Mouse (Mus musculus) neural tube, embryonic 13.5 days (tissue): ENCODE data around the gene Tmem91. TPM values are rescaled to one million over a fixed set of nuclear protein-coding genes. Genes with fewer than 3 reads are reported as not detected.

Experiments
- polyA plus RNA-seq: library from polyadenylated mRNA; unstranded; fragments of >200 nt; fragmentation: Nextera tagmentation; extraction: Ambion mirVana; gene quantifications from 2 replicates; pipeline ENCODE4 v1.2.1, GENCODE M21; 2015

Gene Tmem91
- polyA plus RNA-seq, 1 experiment from 2014 or later: 14.3 TPM

Other genes starting within 250 kb of the Tmem91 start
- 1.5 and 2.2 TPM in 2 replicates for gene Ceacam1, start 197.6 kb downstream of the Tmem91 start, polyA plus RNA-seq
- 0.14 TPM in 1 of 2 replicates, not detected in the other for gene Ceacam2, start 135.3 kb downstream of the Tmem91 start, polyA plus RNA-seq
- not detected in 2 replicates for gene Erich4, start 59.3 kb downstream of the Tmem91 start, polyA plus RNA-seq
- 35.3 and 42.2 TPM in 2 replicates for gene Dmac2, start 55.8 kb downstream of the Tmem91 start, polyA plus RNA-seq
- 2.9 and 6.3 TPM in 2 replicates for gene B3gnt8, start 48.5 kb downstream of the Tmem91 start, polyA plus RNA-seq
- 45.9 and 50.7 TPM in 2 replicates for gene Bckdha, start 16.2 kb downstream of the Tmem91 start, polyA plus RNA-seq
- gene Exosc5, start 16.0 kb downstream of the Tmem91 start, polyA plus RNA-seq: 41.8 and 45.1 TPM in 2 replicates
- gene B9d2, start 5.6 kb upstream of the Tmem91 start, polyA plus RNA-seq: 33.6 and 42.6 TPM in 2 replicates
- 1.2 and 2.1 TPM in 2 replicates for gene Tgfb1, start 11.8 kb upstream of the Tmem91 start, polyA plus RNA-seq
- 33.0 and 38.2 TPM in 2 replicates for gene Ccdc97, start 43.9 kb upstream of the Tmem91 start, polyA plus RNA-seq
- gene Hnrnpul1, start 79.6 kb upstream of the Tmem91 start, polyA plus RNA-seq: 45.1 and 51.1 TPM in 2 replicates
- 25.4 and 26.7 TPM in 2 replicates for gene Axl, start 113.5 kb upstream of the Tmem91 start, polyA plus RNA-seq
- 2.2 and 3.0 TPM in 2 replicates for gene Cyp2s1, start 141.7 kb upstream of the Tmem91 start, polyA plus RNA-seq
- gene Cyp2b10, start 222.5 kb upstream of the Tmem91 start, polyA plus RNA-seq: not detected in 2 replicates